In genomic region chr7:95853225-95853812, GRCm38 (mm10) we compare ENCODE assay signal across 13 mouse cellular contexts.
DNase-seq lines count a peak whose midpoint lies in the region; ATAC-seq lines count a peak whose summit lies in the region.
"Had no signal": no experiment of that assay in that cellular context is flagged by ENCODE, and none has a peak within 500 bp of the region (broad histone marks: within the 10 kb centered on the region; RNA-seq: fewer than 3 reads in every experiment).

No protein-coding gene starts in this region.

- H3K27me3 ChIP-seq in forebrain, embryonic 11.5 days (ENCODE audit: control insufficient read depth, insufficient read depth, low read length): no peaks in the 10 kb centered on the region
- H3K27me3 ChIP-seq in midbrain, embryonic 10.5 days (ENCODE audit: low read depth, poor library complexity, severe bottlenecking): no peaks in the 10 kb centered on the region
- H3K27me3 ChIP-seq: hindbrain, embryonic 12.5 days; limb, embryonic 12.5 days; neural tube, embryonic 13.5 days had no signal

- H3K27ac ChIP-seq in forebrain, embryonic 11.5 days (ENCODE audit: low read depth, low read length): no peak overlapping the region
- no peak overlapping the region for H3K27ac ChIP-seq in midbrain, embryonic 10.5 days (replicated peaks)
- H3K27ac ChIP-seq: hindbrain, embryonic 12.5 days; limb, embryonic 12.5 days; neural tube, embryonic 13.5 days had no signal

- WGBS in forebrain, embryonic 11.5 days: 88% methylated on average over 6 of the region's 6 CpGs
- WGBS in midbrain, embryonic 10.5 days: 90% methylated on average over 6 of the region's 6 CpGs

- no peaks in the 10 kb centered on the region for H3K36me3 ChIP-seq in forebrain, embryonic 11.5 days (ENCODE audit: control insufficient read depth, insufficient read depth, low read length)
- H3K36me3 ChIP-seq in midbrain, embryonic 10.5 days: no peaks in the 10 kb centered on the region
- H3K36me3 ChIP-seq: hindbrain, embryonic 12.5 days; limb, embryonic 12.5 days; neural tube, embryonic 13.5 days had no signal

- intact Hi-C loops in left cerebral cortex, postnatal 25 days (cut with DNase I): no loop called here

- peak; percentile 6 for DNase-seq in kidney, adult 9 months
- no peak for DNase-seq in kidney, postnatal 25 days
- peak; percentile 9 for DNase-seq in urinary bladder, postnatal 25 days (ENCODE audit: low spot score)
- DNase-seq in urinary bladder, postnatal 4 days (ENCODE audit: low spot score in 2 of 2): no peak
- DNase-seq in left cerebral cortex, postnatal 25 days (ENCODE audit: low spot score in 2 of 2): peak; percentile 11 to 83
- DNase-seq in forebrain, embryonic 11.5 days (ENCODE audit: low spot score): no peak
- no peak for DNase-seq in midbrain, embryonic 10.5 days (ENCODE audit: low spot score)
- no peak for DNase-seq in T-cell, adult 2 months (ENCODE audit: low spot score)
- DNase-seq: thymus, postnatal 25 days had no signal

- no peak overlapping the region for H3K9ac ChIP-seq in forebrain, embryonic 11.5 days (ENCODE audit: low read length)
- H3K9ac ChIP-seq: hindbrain, embryonic 12.5 days; limb, embryonic 12.5 days; neural tube, embryonic 13.5 days had no signal

- no peak overlapping the region for H3K4me3 ChIP-seq in forebrain, embryonic 11.5 days (ENCODE audit: low read depth, low read length)
- no peak overlapping the region for H3K4me3 ChIP-seq in midbrain, embryonic 10.5 days
- H3K4me3 ChIP-seq: hindbrain, embryonic 12.5 days; limb, embryonic 12.5 days; neural tube, embryonic 13.5 days had no signal

- ATAC-seq in forebrain, embryonic 11.5 days (replicated peaks; ENCODE audit: low FRiP score): no peak
- ATAC-seq: forebrain, embryonic 14.5 days had no signal

- H3K4me2 ChIP-seq in forebrain, embryonic 11.5 days (ENCODE audit: low read depth, low read length, severe bottlenecking): no peak overlapping the region
- H3K4me2 ChIP-seq: hindbrain, embryonic 12.5 days; limb, embryonic 12.5 days; neural tube, embryonic 13.5 days had no signal

- H3K4me1 ChIP-seq in forebrain, embryonic 11.5 days (replicated peaks; ENCODE audit: control insufficient read depth, insufficient read depth, low read length): no peaks in the 10 kb centered on the region
- H3K4me1 ChIP-seq in midbrain, embryonic 10.5 days: no peaks in the 10 kb centered on the region
- H3K4me1 ChIP-seq: hindbrain, embryonic 12.5 days; limb, embryonic 12.5 days had no signal

- no peaks in the 10 kb centered on the region for H3K9me3 ChIP-seq in forebrain, embryonic 11.5 days (ENCODE audit: control insufficient read depth, low read length)
- H3K9me3 ChIP-seq in midbrain, embryonic 10.5 days (replicated peaks): no peaks in the 10 kb centered on the region
- H3K9me3 ChIP-seq: hindbrain, embryonic 12.5 days; limb, embryonic 12.5 days; neural tube, embryonic 13.5 days had no signal

Comparison
In these comparisons a context has a peak if more than half of its experiments do, and no peak if none do; other contexts are left out.
1. DNase-seq: peak in kidney, adult 9 months (single experiment), urinary bladder, postnatal 25 days (single experiment) and left cerebral cortex, postnatal 25 days (2 of 2); none in kidney, postnatal 25 days (0 of 2), urinary bladder, postnatal 4 days (0 of 2), forebrain, embryonic 11.5 days (single experiment), midbrain, embryonic 10.5 days (single experiment) and T-cell, adult 2 months (single experiment).